Mouse (Mus musculus) liver, embryonic 16.5 days (tissue): ENCODE measurements around the gene Stpg1. TPM values are rescaled to one million over a fixed set of nuclear protein-coding genes. Genes with fewer than 3 reads are reported as not detected.

Experiments
- ATAC-seq: fragments of 200-750 bp; cut with Nextera tagmentation; 2 replicates; pipeline ENCODE4 v1.8.0; 2017; ENCODE audit warnings: low read depth, mild to moderate bottlenecking, moderate number of reproducible peaks, moderate library complexity
- H3K27ac ChIP-seq: fragments of 300-500 bp; sonication (generic); 2 replicates; pipeline ENCODE4 v1.5.1; 2014; ENCODE audit warnings: mild to moderate bottlenecking, low read length
- H3K27me3 ChIP-seq: fragments of 300-500 bp; sonication (generic); 2 replicates; pipeline ENCODE4 v1.6.1; 2014; ENCODE audit warnings: low read depth, low read length, mixed read lengths; ENCODE audit not compliant: control insufficient read depth, insufficient read depth
- H3K36me3 ChIP-seq: fragments of 300-500 bp; sonication (generic); 2 replicates; pipeline ENCODE4 v1.6.1; 2014; ENCODE audit warnings: mild to moderate bottlenecking; ENCODE audit not compliant: control insufficient read depth, insufficient read depth
- H3K4me1 ChIP-seq: fragments of 300-500 bp; sonication (generic); 2 replicates; pipeline ENCODE4 v1.6.1; 2014; ENCODE audit warnings: low read depth, low read length, mixed read lengths; ENCODE audit not compliant: control insufficient read depth
- H3K4me2 ChIP-seq: fragments of 300-500 bp; sonication (generic); 2 replicates; pipeline ENCODE4 v1.6.1; 2014; ENCODE audit warnings: low read depth, low read length, mixed read lengths
- H3K4me3 ChIP-seq: fragments of 300-500 bp; sonication (generic); 2 replicates; pipeline ENCODE4 v1.5.1; 2014; ENCODE audit warnings: low read depth, mild to moderate bottlenecking, low read length
- H3K9ac ChIP-seq: fragments of 300-500 bp; sonication (generic); 2 replicates; pipeline ENCODE4 v1.6.1; 2014; ENCODE audit warnings: low read depth, low read length
- H3K9me3 ChIP-seq: fragments of 300-500 bp; sonication (generic); replicated peaks from 2 replicates; pipeline ENCODE4 v1.6.1; 2016; ENCODE audit warnings: low read length; ENCODE audit not compliant: control insufficient read depth
- WGBS: fragments of 180-500 bp; shearing (Covaris S2); extraction: QIAGEN DNeasy Blood & Tissue Kit; methylation state at CpG from one replicate; pipeline ENCODE4 v1.1.7; 2014; ENCODE audit not compliant: insufficient replicate concordance; 5-methylcytosine and 5-hydroxymethylcytosine counted together
- polyA plus RNA-seq: library from polyadenylated mRNA; unstranded; fragments of >200 nt; fragmentation: Nextera tagmentation; extraction: Ambion mirVana; gene quantifications from 2 replicates; pipeline ENCODE4 v1.2.1, GENCODE M21; 2015

Stpg1 gene
- polyA plus RNA-seq, 1 experiment from 2014 or later = not detected

DNA sequence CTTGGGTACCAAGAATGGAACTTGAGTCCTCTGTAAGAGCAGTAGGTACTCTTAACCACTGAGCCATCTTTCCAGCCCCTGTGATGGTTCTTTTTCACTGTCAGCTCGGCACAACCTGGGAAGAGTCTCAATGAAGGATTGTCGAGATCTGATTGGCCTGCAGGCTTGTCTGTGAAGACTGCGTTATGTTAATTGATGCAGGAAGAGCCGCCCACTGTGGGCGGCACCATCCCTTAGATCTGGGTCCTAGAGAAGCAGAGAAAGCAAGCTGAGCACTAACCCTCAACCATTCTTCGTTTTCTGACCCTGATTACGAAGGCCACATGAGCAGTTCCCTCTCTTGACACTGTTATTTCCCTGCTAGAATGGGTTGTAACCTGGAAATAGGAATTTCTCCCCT lies 5.3 kb upstream of the Stpg1 start:
- Histone ChIP-seq H3K9ac (no peak overlapping the region), H3K27ac (no peak overlapping the region), H3K4me1 (peaks cover 9% of the 10 kb centered on the region), H3K4me2 (no peak overlapping the region), H3K9me3 (no peaks in the 10 kb centered on the region), H3K36me3 (peaks cover 4% of the 10 kb centered on the region; the same call in 1 of the 2 replicates), H3K4me3 (no peak overlapping the region), H3K27me3 (no peaks in the 10 kb centered on the region)
- 79% methylated on average over 7 of the region's 7 CpGs for WGBS
- ATAC-seq = no peak

DNA sequence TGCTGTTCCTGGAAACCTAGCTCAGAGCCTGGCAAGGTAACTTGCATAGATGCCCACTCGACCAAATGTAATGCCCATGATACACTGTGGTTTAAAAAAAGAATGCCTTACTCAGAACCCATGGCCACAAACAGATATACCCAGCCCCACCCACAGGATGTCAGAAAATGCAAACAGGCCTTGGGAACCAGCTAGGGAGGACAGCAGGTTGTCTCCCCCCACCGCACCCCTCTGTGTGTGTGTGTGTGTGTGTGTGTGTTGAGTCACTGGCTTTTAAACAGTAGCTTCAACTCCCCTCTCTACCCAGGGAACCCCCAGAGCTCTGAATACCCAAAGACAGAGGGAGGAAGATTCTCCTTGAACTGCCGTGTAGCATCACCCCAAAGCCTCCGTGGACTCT lies 1.3 kb upstream of the Stpg1 start:
- 23% methylated on average over 4 of the region's 4 CpGs for WGBS
- no peak for ATAC-seq

DNA sequence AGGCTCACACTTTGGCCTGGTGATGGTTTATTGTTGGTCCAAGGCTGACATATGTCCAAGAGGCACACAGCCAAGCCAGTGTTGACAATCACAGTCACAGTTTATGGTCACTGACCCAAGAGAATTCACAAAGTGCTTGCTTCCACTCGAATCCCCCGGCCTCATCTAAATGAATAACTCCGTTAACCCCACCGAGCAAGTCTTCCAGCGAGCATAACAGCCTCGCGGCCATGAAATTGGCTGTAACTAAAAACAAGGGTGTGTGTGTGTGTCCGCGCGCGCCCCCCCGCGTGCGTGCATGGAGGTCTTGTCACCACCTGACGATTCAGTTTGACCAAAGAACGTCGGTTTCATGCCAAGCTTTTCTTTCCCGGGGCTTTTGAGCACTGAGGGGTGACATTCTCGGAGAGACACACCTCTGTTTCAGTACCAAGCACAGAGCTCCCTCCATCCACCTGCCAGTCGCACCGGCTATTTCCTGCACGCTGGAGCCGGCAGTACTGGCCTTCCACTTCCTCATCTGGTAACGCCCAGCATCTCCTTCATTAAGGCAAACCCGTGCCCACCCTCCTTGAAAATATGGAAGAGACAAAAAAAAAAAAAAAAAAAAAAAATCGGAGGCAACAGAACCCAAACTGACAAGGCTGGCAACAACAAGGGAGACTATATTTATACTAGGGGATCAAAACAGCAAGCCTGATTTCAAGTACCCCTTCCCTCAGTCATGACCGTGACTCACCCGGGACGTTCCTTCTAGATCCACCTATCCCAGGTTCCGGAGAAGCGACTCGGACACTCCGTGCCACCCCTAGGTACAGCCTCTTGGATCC lies 684 bp upstream of the Stpg1 start:
- Histone ChIP-seq H3K27me3 (no peaks in the 10 kb centered on the region), H3K4me2 (peak overlapping the region; percentile 96), H3K9me3 (no peaks in the 10 kb centered on the region), H3K4me1 (peaks cover 14% of the 10 kb centered on the region), H3K4me3 (peak overlapping the region; percentile 86), H3K9ac (peak overlapping the region; percentile 59), H3K27ac (peak overlapping the region; percentile 43), H3K36me3 (peaks cover 3% of the 10 kb centered on the region; the same call in 1 of the 2 replicates)
- 2% methylated on average over 33 of the region's 33 CpGs for WGBS
- peak; percentile 20; the same call in 1 of the 2 replicates for ATAC-seq

More for the DNA sequence above, 1.3 kb upstream of the Stpg1 start:
- peaks cover 4% of the 10 kb centered on the region; the same call in 1 of the 2 replicates for H3K36me3 ChIP-seq
- H3K9ac ChIP-seq = peak overlapping the region; percentile 59
- H3K27me3 ChIP-seq = no peaks in the 10 kb centered on the region
- peak overlapping the region; percentile 96 for H3K4me2 ChIP-seq
- H3K4me1 ChIP-seq = peaks cover 14% of the 10 kb centered on the region
- H3K4me3 ChIP-seq = peak overlapping the region; percentile 86
- H3K27ac ChIP-seq = peak overlapping the region; percentile 43
- H3K9me3 ChIP-seq = no peaks in the 10 kb centered on the region

DNA sequence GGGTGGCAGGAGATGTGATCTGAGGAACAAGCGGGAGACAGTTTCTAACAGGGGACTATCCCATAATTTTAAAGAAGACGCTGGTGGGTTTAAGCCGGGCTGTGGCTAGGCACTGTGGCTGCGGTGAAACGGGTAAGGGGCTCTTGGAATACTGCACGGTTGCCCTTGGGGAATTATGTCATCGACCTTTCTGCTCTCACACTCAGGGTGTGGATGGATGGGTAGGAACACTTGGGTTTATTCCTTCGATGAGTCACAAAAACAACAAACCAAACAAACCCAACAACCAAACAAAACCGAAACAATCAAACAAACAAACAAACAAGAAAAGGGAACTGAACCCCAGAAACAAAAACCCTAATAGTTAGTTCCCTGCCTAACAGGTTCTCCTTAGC lies 804 bp downstream of the Stpg1 start:
- 18% methylated on average over 9 of the region's 9 CpGs for WGBS
- H3K9ac ChIP-seq = peak overlapping the region; percentile 63

DNA sequence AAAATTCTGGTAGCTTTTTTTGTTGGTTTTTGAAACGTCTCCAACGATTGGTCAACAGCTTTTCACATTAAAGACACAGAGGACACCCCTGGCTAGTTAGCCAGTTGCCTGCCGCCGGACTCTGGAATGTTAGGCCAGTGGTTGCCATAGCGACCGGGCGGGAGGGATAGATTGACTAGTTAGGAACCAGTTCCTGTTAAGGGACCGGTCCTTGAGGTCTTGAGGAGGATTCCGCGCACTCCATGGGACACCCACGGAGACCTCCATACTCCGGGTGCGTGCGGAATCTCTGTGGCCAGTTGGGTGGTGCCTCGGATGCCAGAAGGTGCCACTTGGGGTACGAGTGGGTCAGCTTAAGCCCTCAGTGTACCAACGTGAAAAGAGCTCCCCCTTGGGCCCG lies 1.2 kb downstream of the Stpg1 start:
- Histone ChIP-seq H3K9me3 (no peaks in the 10 kb centered on the region), H3K36me3 (no peaks in the 10 kb centered on the region), H3K27ac (no peak overlapping the region), H3K4me2 (peak overlapping the region; percentile 96), H3K4me3 (peak overlapping the region; percentile 86; the same call in 1 of the 2 replicates), H3K9ac (no peak overlapping the region), H3K4me1 (peaks cover 14% of the 10 kb centered on the region), H3K27me3 (no peaks in the 10 kb centered on the region; the same call in 1 of the 2 replicates)
- 37% methylated on average over 18 of the region's 18 CpGs for WGBS
- ATAC-seq = no peak

More for the DNA sequence above, 804 bp downstream of the Stpg1 start:
- peaks cover 14% of the 10 kb centered on the region for H3K4me1 ChIP-seq
- ATAC-seq = no peak
- H3K27ac ChIP-seq = no peak overlapping the region
- no peaks in the 10 kb centered on the region for H3K9me3 ChIP-seq
- peak overlapping the region; percentile 96 for H3K4me2 ChIP-seq
- no peaks in the 10 kb centered on the region; the same call in 1 of the 2 replicates for H3K27me3 ChIP-seq
- no peaks in the 10 kb centered on the region for H3K36me3 ChIP-seq
- H3K4me3 ChIP-seq = peak overlapping the region; percentile 86

DNA sequence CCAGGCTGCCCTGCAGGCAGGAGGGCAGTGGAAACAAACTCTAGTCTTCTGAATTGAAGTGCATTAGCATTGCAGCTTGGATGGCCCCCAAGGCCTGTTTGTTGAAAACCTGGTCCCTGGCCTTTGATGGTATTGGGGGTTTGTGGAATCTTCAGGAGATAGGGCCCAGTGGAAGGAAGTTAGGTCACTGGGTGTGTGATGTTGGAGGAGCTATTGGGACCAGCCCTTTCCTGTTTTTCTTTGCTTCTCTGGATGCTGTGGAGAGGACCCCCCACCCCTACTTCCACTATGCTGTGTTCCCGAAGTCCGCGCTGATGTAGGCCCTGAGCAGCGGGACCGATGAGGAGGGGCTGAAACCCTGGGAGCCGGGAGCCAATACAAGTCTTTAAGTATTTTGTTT lies 3.5 kb downstream of the Stpg1 start:
- Histone ChIP-seq H3K27me3 (no peaks in the 10 kb centered on the region; the same call in 1 of the 2 replicates), H3K4me3 (no peak overlapping the region), H3K9ac (no peak overlapping the region), H3K4me1 (peaks cover 11% of the 10 kb centered on the region), H3K27ac (no peak overlapping the region), H3K4me2 (no peak overlapping the region), H3K9me3 (no peaks in the 10 kb centered on the region), H3K36me3 (no peaks in the 10 kb centered on the region)
- no peak for ATAC-seq
- WGBS = 72% methylated on average over 6 of the region's 6 CpGs

GRCm38 (mm10) chr4:135499831-135500230 lies 5.2 kb downstream of the Stpg1 start:
- H3K9me3 ChIP-seq = no peaks in the 10 kb centered on the region
- ATAC-seq = no peak
- H3K4me2 ChIP-seq = no peak overlapping the region
- H3K36me3 ChIP-seq = no peaks in the 10 kb centered on the region
- 63% methylated on average over 3 of the region's 3 CpGs for WGBS
- no peak overlapping the region for H3K27ac ChIP-seq
- H3K4me3 ChIP-seq = no peak overlapping the region
- no peak overlapping the region for H3K9ac ChIP-seq
- no peaks in the 10 kb centered on the region; the same call in 1 of the 2 replicates for H3K27me3 ChIP-seq
- peaks cover 5% of the 10 kb centered on the region for H3K4me1 ChIP-seq

DNA sequence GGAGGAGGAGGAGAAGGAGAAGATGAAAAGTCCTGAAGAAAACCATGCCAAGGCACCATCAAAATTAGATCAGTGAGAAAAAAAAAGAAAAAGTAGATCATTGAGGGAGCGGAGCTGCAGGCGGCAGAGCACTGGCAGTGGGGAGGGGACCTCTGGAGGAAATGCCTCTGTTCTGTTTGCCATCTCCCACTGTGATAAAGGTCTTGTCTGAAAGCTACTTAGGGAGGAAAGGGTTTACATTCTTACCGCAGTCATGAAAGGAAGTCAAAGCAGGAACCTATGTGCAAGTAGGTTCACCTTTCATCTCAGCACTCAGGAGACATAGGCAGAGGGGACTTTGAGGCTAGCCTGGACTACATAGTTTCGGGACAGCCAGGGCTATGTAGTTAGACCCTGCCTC lies 7.0 kb downstream of the Stpg1 start:
- Histone ChIP-seq H3K27me3 (no peaks in the 10 kb centered on the region; the same call in 1 of the 2 replicates), H3K27ac (no peak overlapping the region), H3K9me3 (no peaks in the 10 kb centered on the region), H3K4me1 (no peaks in the 10 kb centered on the region; the same call in 1 of the 2 replicates), H3K36me3 (no peaks in the 10 kb centered on the region), H3K4me2 (no peak overlapping the region), H3K9ac (no peak overlapping the region), H3K4me3 (no peak overlapping the region)
- WGBS = 36% methylated on average over 4 of the region's 4 CpGs
- no peak for ATAC-seq

DNA sequence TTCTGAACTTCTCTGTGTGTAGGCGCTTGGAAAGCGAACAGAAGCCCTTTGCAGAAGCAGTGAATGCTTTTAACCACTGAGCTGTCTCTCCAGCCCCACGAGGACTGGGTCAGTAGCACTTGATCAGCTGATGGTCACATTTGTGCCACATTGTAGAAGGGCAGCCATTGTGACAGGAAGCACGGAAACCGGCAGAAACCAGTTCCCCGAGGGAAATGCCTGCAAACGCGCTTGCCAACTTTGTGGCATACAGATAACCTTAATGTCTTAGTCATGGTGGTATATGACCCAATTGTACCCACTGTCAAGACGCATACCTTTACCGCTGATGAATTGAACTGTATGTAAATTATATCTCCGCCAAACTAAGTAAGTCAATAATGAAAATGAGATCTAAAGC lies 11.2 kb downstream of the Stpg1 start:
- no peak overlapping the region for H3K4me2 ChIP-seq
- 44% methylated on average over 11 of the region's 11 CpGs for WGBS
- no peaks in the 10 kb centered on the region for H3K27me3 ChIP-seq
- no peak overlapping the region for H3K9ac ChIP-seq
- no peaks in the 10 kb centered on the region for H3K36me3 ChIP-seq
- ATAC-seq = no peak
- no peak overlapping the region for H3K27ac ChIP-seq
- no peaks in the 10 kb centered on the region for H3K9me3 ChIP-seq
- H3K4me1 ChIP-seq = peaks cover 5% of the 10 kb centered on the region
- no peak overlapping the region for H3K4me3 ChIP-seq
